Mouse (Mus musculus) cerebellum, adult 9-10 months (tissue): ENCODE results near the gene Slc16a11.

Source experiments
- DNase-seq: peaks from one replicate; pipeline ENCODE4 v3.0.0; 2022

Slc16a11 gene

GRCm38 (mm10) chr11:70227661-70228245 is 15.2 kb downstream of the Slc16a11 start:
- peak; percentile 68 for DNase-seq

- DNase-seq: peak; percentile 85
Measured at GRCm38 (mm10) chr11:70228828-70229227, 16.3 kb downstream of the Slc16a11 start.

GRCm38 (mm10) chr11:70229260-70230010 is 16.9 kb downstream of the Slc16a11 start, which contains the start of gene Bcl6b:
Gene Bcl6b (minus strand): TSS chr11:70229798.
- DNase-seq: peak; percentile 58

GRCm38 (mm10) chr11:70230239-70230727 is 17.7 kb downstream of the Slc16a11 start:
- DNase-seq: peak; percentile 80

GRCm38 (mm10) chr11:70232546-70232945 is 20.0 kb downstream of the Slc16a11 start:
- peak; percentile 82 for DNase-seq

GRCm38 (mm10) chr11:70233016-70233415 is 20.5 kb downstream of the Slc16a11 start:
- peak; percentile 72 for DNase-seq

GRCm38 (mm10) chr11:70234037-70234436 is 21.5 kb downstream of the Slc16a11 start:
- peak; percentile 53 for DNase-seq

- peak; percentile 31 for DNase-seq
Measured at GRCm38 (mm10) chr11:70234497-70234896, 21.9 kb downstream of the Slc16a11 start.

GRCm38 (mm10) chr11:70235254-70235900 is 22.8 kb downstream of the Slc16a11 start:
- DNase-seq: peak; percentile 51

GRCm38 (mm10) chr11:70236717-70237116 is 24.2 kb downstream of the Slc16a11 start:
- DNase-seq: peak; percentile 44

GRCm38 (mm10) chr11:70237457-70238167 is 25.1 kb downstream of the Slc16a11 start, which contains the start of gene 0610010K14Rik:
Gene 0610010K14Rik (minus strand): TSS chr11:70237914.
- DNase-seq: peak; percentile 97

GRCm38 (mm10) chr11:70238591-70239440 is 26.3 kb downstream of the Slc16a11 start:
- DNase-seq: peak; percentile 58

- DNase-seq: peak; percentile 93
Measured at GRCm38 (mm10) chr11:70239541-70240279, 27.2 kb downstream of the Slc16a11 start, which contains the start of the genes Gm21988 and Rnasek. Gene Gm21988 (minus strand): TSS chr11:70239830. Gene Rnasek (minus strand): TSS chr11:70239842.

GRCm38 (mm10) chr11:70242591-70242990 is 30.0 kb downstream of the Slc16a11 start:
- DNase-seq: peak; percentile 34

- peak; percentile 79 for DNase-seq
Measured at GRCm38 (mm10) chr11:70247136-70247845, 34.7 kb downstream of the Slc16a11 start.

GRCm38 (mm10) chr11:70250150-70250549 is 37.6 kb downstream of the Slc16a11 start:
- DNase-seq: no peak

- DNase-seq: no peak
Measured at GRCm38 (mm10) chr11:70251853-70252252, 39.3 kb downstream of the Slc16a11 start.

GRCm38 (mm10) chr11:70254337-70254736 is 41.8 kb downstream of the Slc16a11 start:
- DNase-seq: no peak

GRCm38 (mm10) chr11:70254931-70255531 is 42.5 kb downstream of the Slc16a11 start, which contains the start of gene Alox12:
Gene Alox12 (minus strand): TSS chr11:70255353.
- no peak for DNase-seq

GRCm38 (mm10) chr11:70259035-70259434 is 46.5 kb downstream of the Slc16a11 start:
- DNase-seq: no peak
